Mouse (Mus musculus) lung, postnatal 14 days (tissue): ENCODE results near the gene Dennd6a.
A peak's percentile ranks its signal among the peaks of the same experiment; 100 is the strongest.
"Not testable (repeated sequence)": the region's sequence is repeated elsewhere in the genome, so short reads cannot be mapped to it uniquely, and the experiment has no call there.

Experiments used
- DNase-seq: peaks from one replicate; pipeline ENCODE4 v3.0.0; 2021

Gene Dennd6a

GRCm38 (mm10) chr14:26645989-26646650, 72.5 kb downstream of the Dennd6a start:
- DNase-seq = no peak

GRCm38 (mm10) chr14:26647811-26648210, 74.2 kb downstream of the Dennd6a start:
- DNase-seq = no peak

- DNase-seq = no peak
Measured at GRCm38 (mm10) chr14:26651901-26652300, 78.2 kb downstream of the Dennd6a start.

- no peak for DNase-seq
Measured at GRCm38 (mm10) chr14:26658178-26658577, 84.5 kb downstream of the Dennd6a start.

GRCm38 (mm10) chr14:26660233-26660632, 86.6 kb downstream of the Dennd6a start:
- no peak for DNase-seq

GRCm38 (mm10) chr14:26662016-26662415, 88.4 kb downstream of the Dennd6a start:
- no peak for DNase-seq

GRCm38 (mm10) chr14:26662488-26662887, 88.8 kb downstream of the Dennd6a start:
- no peak for DNase-seq

- no peak for DNase-seq
Measured at GRCm38 (mm10) chr14:26663851-26664250, 90.2 kb downstream of the Dennd6a start.

- DNase-seq = no peak
Measured at GRCm38 (mm10) chr14:26667991-26668370, 94.3 kb downstream of the Dennd6a start.

GRCm38 (mm10) chr14:26668371-26669291, 95.0 kb downstream of the Dennd6a start:
- DNase-seq = peak; percentile 24

- DNase-seq = peak; percentile 87
Measured at GRCm38 (mm10) chr14:26669292-26670073, 95.8 kb downstream of the Dennd6a start, which contains the start of gene Pde12. Gene Pde12, minus strand, starts transcription at chr14:26669883.

- DNase-seq = no peak
Measured at GRCm38 (mm10) chr14:26670964-26671363, 97.3 kb downstream of the Dennd6a start.

GRCm38 (mm10) chr14:26671870-26672615, 98.4 kb downstream of the Dennd6a start:
- not testable (repeated sequence) for DNase-seq

GRCm38 (mm10) chr14:26674476-26675169, 101.0 kb downstream of the Dennd6a start:
- DNase-seq = not testable (repeated sequence)

- DNase-seq = peak; percentile 41
Measured at GRCm38 (mm10) chr14:26675371-26675770, 101.7 kb downstream of the Dennd6a start.

GRCm38 (mm10) chr14:26675791-26676190, 102.1 kb downstream of the Dennd6a start:
- no peak for DNase-seq
